Mouse (Mus musculus) embryonic fibroblast, embryonic 13.5 days (primary cell): ENCODE data around the gene Nars2.

Source experiments
- CTCF ChIP-seq: IDR thresholded peaks from 2 replicates; pipeline ENCODE4 v1.5.1; 2011; ENCODE audit warnings: mild to moderate bottlenecking, control low read depth, low read length, moderate library complexity, borderline replicate concordance; ENCODE audit not compliant: insufficient read depth
- POLR2A ChIP-seq: IDR thresholded peaks from 2 replicates; pipeline ENCODE4 v1.6.1; 2011; ENCODE audit warnings: low read depth, mild to moderate bottlenecking, control low read depth, low read length, moderate library complexity

- TF ChIP-seq POLR2A, result no peak
- TF ChIP-seq CTCF, result no peak
Measured at GRCm38 (mm10) chr7:96986795-96987445, 35.6 kb downstream of the Nars2 start.
